In genomic region chr5:67043932-67044331, GRCm38 (mm10) we compare ENCODE assay signal across 23 mouse cellular contexts. TPM values are rescaled to one million over a fixed set of nuclear protein-coding genes. Genes with fewer than 3 reads are reported as not detected.
A peak's percentile ranks its signal among the peaks of the same experiment; 100 is the strongest.
DNase-seq lines count a peak whose midpoint lies in the region; ATAC-seq and TF ChIP-seq lines count a peak whose summit lies in the region.
"Had no signal": no experiment of that assay in that cellular context is flagged by ENCODE, and none has a peak within 500 bp of the region (broad histone marks: within the 10 kb centered on the region; RNA-seq: fewer than 3 reads in every experiment).

No protein-coding gene starts in this region.

- TF ChIP-seq EP300 in CH12.LX (IDR thresholded peaks at IDR 0.05; ENCODE audit: low read length): no peak

- dilution Hi-C loops in CH12.LX (cut with MboI; ENCODE audit: extremely low pct_ligation_motif_present, extremely low pct_unique_long_range_greater_than_20kb, low sequenced_read_pairs): no loop called here

- 0 out of 4 replicates have a peak, but pooled peaks cover 0 to 6% of the 10 kb centered on the region in 2 experiments for H3K4me1 ChIP-seq in CH12.LX (ENCODE audit: control insufficient read depth in 1 of 2, insufficient read depth in 2 of 2)
- no peaks in the 10 kb centered on the region for H3K4me1 ChIP-seq in forebrain, embryonic 14.5 days (ENCODE audit: control insufficient read depth, insufficient read depth, low read length)
- H3K4me1 ChIP-seq: embryonic facial prominence, embryonic 10.5 days; embryonic facial prominence, embryonic 12.5 days; forebrain, embryonic 13.5 days had no signal

- H3K27me3 ChIP-seq in CH12.LX (replicated peaks): no peaks in the 10 kb centered on the region
- H3K27me3 ChIP-seq in forebrain, embryonic 14.5 days (replicated peaks; ENCODE audit: control insufficient read depth, insufficient read depth, low read length): no peaks in the 10 kb centered on the region
- H3K27me3 ChIP-seq: embryonic facial prominence, embryonic 12.5 days; forebrain, embryonic 13.5 days had no signal

- no peaks in the 10 kb centered on the region for H3K9me3 ChIP-seq in CH12.LX (replicated peaks; ENCODE audit: low read length)
- no peaks in the 10 kb centered on the region for H3K9me3 ChIP-seq in forebrain, embryonic 14.5 days (replicated peaks; ENCODE audit: control insufficient read depth, low read length)
- H3K9me3 ChIP-seq: embryonic facial prominence, embryonic 10.5 days; embryonic facial prominence, embryonic 12.5 days; forebrain, embryonic 13.5 days had no signal

- no peak for TF ChIP-seq RAD21 in CH12.LX (IDR thresholded peaks at IDR 0.05; ENCODE audit: low read depth, low read length)

- WGBS in forebrain, embryonic 14.5 days: 88% methylated on average over 8 of the region's 9 CpGs

- DNase-seq in 416B (ENCODE audit: low read depth): peak; percentile 59
- no peak for DNase-seq in CH12.LX (ENCODE audit: extremely low read depth)
- peak; percentile 29 for DNase-seq in brain, adult 2 months (ENCODE audit: low read depth, low spot score)
- no peak for DNase-seq in left cerebral cortex, postnatal 4 days
- no peak for DNase-seq in forebrain, embryonic 14.5 days (ENCODE audit: low spot score)
- DNase-seq: adrenal gland, adult 2 months; adrenal gland, postnatal 10 days; adrenal gland, postnatal 25 days; B cell, adult 2 months; cerebellum, adult 11 months; cerebellum, adult 18-20 months; cerebellum, adult 8-10 months; cerebellum, postnatal 10 days; cerebellum, postnatal 25 days had no signal

- no peak overlapping the region for H3K27ac ChIP-seq in CH12.LX (ENCODE audit: insufficient read depth, low read depth)
- H3K27ac ChIP-seq in forebrain, embryonic 14.5 days (ENCODE audit: low read depth, low read length): no peak overlapping the region
- H3K27ac ChIP-seq: embryonic facial prominence, embryonic 10.5 days; embryonic facial prominence, embryonic 12.5 days; forebrain, embryonic 13.5 days had no signal

- no peak overlapping the region for H3K4me3 ChIP-seq in CH12.LX (replicated peaks in 1 of 3; ENCODE audit: low read depth in 2 of 3, low read length in 2 of 3, poor library complexity in 1 of 3)
- H3K4me3 ChIP-seq in forebrain, embryonic 14.5 days (ENCODE audit: low read depth, low read length): no peak overlapping the region
- H3K4me3 ChIP-seq: embryonic facial prominence, embryonic 10.5 days; embryonic facial prominence, embryonic 12.5 days; forebrain, embryonic 13.5 days had no signal

- in situ Hi-C loops in CH12.LX (cut with MboI; ENCODE audit: low pct_ligation_motif_present, low pct_unique_long_range_greater_than_20kb, low sequenced_read_pairs): no loop called here

- H3K9ac ChIP-seq in CH12.LX (ENCODE audit: insufficient read depth, low read depth): no peak overlapping the region
- no peak overlapping the region for H3K9ac ChIP-seq in forebrain, embryonic 14.5 days (ENCODE audit: low read length)
- H3K9ac ChIP-seq: embryonic facial prominence, embryonic 12.5 days; forebrain, embryonic 13.5 days had no signal

- no peak for TF ChIP-seq POLR2A in CH12.LX (IDR thresholded peaks at IDR 0.05; ENCODE audit: low read depth, low read length)

- no peak overlapping the region for H3K4me2 ChIP-seq in CH12.LX (ENCODE audit: insufficient read depth, low read depth, poor library complexity, severe bottlenecking)
- H3K4me2 ChIP-seq in forebrain, embryonic 14.5 days (ENCODE audit: low read length): no peak overlapping the region
- H3K4me2 ChIP-seq: embryonic facial prominence, embryonic 12.5 days; forebrain, embryonic 13.5 days had no signal

- no peak for TF ChIP-seq CTCF in CH12.LX (conservative IDR thresholded peaks at IDR 0.05 in 1 of 2, IDR thresholded peaks at IDR 0.05 in 1 of 2; ENCODE audit: low read depth in 2 of 2, low read length in 2 of 2)

- no peaks in the 10 kb centered on the region for H3K79me2 ChIP-seq in CH12.LX (replicated peaks; ENCODE audit: control insufficient read depth, extremely low read depth, insufficient read depth, poor library complexity, severe bottlenecking)

- no peaks in the 10 kb centered on the region for H3K36me3 ChIP-seq in CH12.LX (replicated peaks in 1 of 2; ENCODE audit: control insufficient read depth in 1 of 2, insufficient read depth in 1 of 2, low read length in 1 of 2)
- H3K36me3 ChIP-seq in forebrain, embryonic 14.5 days (ENCODE audit: control insufficient read depth, insufficient read depth, low read length): peaks cover 13% of the 10 kb centered on the region; the same call in 1 of the 2 replicates

- intact Hi-C loops in left cerebral cortex, postnatal 4 days (cut with DNase I): no loop called here

- no peak for ATAC-seq in forebrain, embryonic 14.5 days
- ATAC-seq: CD4-positive, CD25-positive, alpha-beta regulatory T cell, adult 4 months; forebrain, embryonic 13.5 days; forebrain, embryonic 16.5 days had no signal

TF ChIP-seq in CH12.LX, 34 proteins besides CTCF, POLR2A, EP300 and RAD21:
- TF ChIP-seq USF1 (IDR thresholded peaks at IDR 0.05; ENCODE audit: low read depth, low read length) (peak; percentile 39), USF2 (conservative IDR thresholded peaks at IDR 0.05; ENCODE audit: low read depth, low read length) (peak; percentile 23; the same call in 1 of the 2 replicates), MYC (IDR thresholded peaks at IDR 0.05; ENCODE audit: low read depth, low read length) (no peak), MAX (IDR thresholded peaks at IDR 0.05; ENCODE audit: low read length) (peak; percentile 64)

RNA-seq across cellular contexts. Expression of gene Phox2b, which starts 55.2 kb away (rescaled TPM):
- total RNA-seq in CH12.LX (2012; rRNA removed) (not detected in 2 replicates), CH12.LX (2014; rRNA removed) (not detected in 2 replicates)
- not detected in 2 replicates for polyA plus RNA-seq in CH12.LX (2012; ENCODE audit: insufficient read length, low read depth)
- total RNA-seq in left cerebral cortex, postnatal 4 days (2021): not detected
- polyA plus RNA-seq in forebrain, embryonic 14.5 days (2014; fragmentation: Nextera tagmentation; extraction: Ambion mirVana): not detected in 2 replicates
- total RNA-seq: MEL had no signal
- polyA plus RNA-seq: cortical plate, adult 2 months; forebrain, embryonic 11.5 days; forebrain, embryonic 13.5 days; forebrain, embryonic 16.5 days; frontal cortex, adult 2 months had no signal

Comparison
In these comparisons a context has a peak if more than half of its experiments do, and no peak if none do; other contexts are left out.
1. DNase-seq: peak in 416B (single experiment) and brain, adult 2 months (single experiment); none in CH12.LX (single experiment), left cerebral cortex, postnatal 4 days (single experiment) and forebrain, embryonic 14.5 days (single experiment).